Mouse (Mus musculus) cerebral cortex, adult 2 months (tissue): ENCODE data around the gene Acr.

ENCODE experiments used
- whole genome bisulfite sequencing: fragments of 180-500 bp; shearing (Covaris S2); methylation state at CpG from one replicate; pipeline ENCODE4 v1.1.7; 2018; 5-methylcytosine and 5-hydroxymethylcytosine counted together

The Acr gene

GRCm38 (mm10) chr15:89568114-89568513, at the start of gene Acr:
Gene Acr (plus strand): TSS chr15:89568326.
- WGBS = 85% methylated on average over 6 of the region's 6 CpGs

- 59% methylated on average over 7 of the region's 7 CpGs for WGBS
Measured at GRCm38 (mm10) chr15:89521951-89522350, 46.2 kb upstream of the Acr start.

GRCm38 (mm10) chr15:89522566-89523282, 45.4 kb upstream of the Acr start:
- 90% methylated on average over 10 of the region's 10 CpGs for WGBS

- WGBS = 31% methylated on average over 47 of the region's 47 CpGs
Measured at GRCm38 (mm10) chr15:89523283-89523832, 44.8 kb upstream of the Acr start.

GRCm38 (mm10) chr15:89524001-89524571, 44.0 kb upstream of the Acr start:
- WGBS = 28% methylated on average over 52 of the region's 52 CpGs

- WGBS = 64% methylated on average over 8 of the region's 8 CpGs
Measured at GRCm38 (mm10) chr15:89524611-89525415, 43.3 kb upstream of the Acr start.

GRCm38 (mm10) chr15:89525464-89525863, 42.7 kb upstream of the Acr start:
- WGBS = 79% methylated on average over 8 of the region's 8 CpGs

GRCm38 (mm10) chr15:89525896-89526295, 42.2 kb upstream of the Acr start:
- WGBS = 81% methylated on average over 7 of the region's 7 CpGs

- 87% methylated on average over 19 of the region's 19 CpGs for WGBS
Measured at GRCm38 (mm10) chr15:89526776-89527325, 41.3 kb upstream of the Acr start.

- WGBS = 73% methylated on average over 7 of the region's 7 CpGs
Measured at GRCm38 (mm10) chr15:89527466-89527865, 40.7 kb upstream of the Acr start.

GRCm38 (mm10) chr15:89528201-89528850, 39.8 kb upstream of the Acr start:
- 86% methylated on average over 18 of the region's 18 CpGs for WGBS

GRCm38 (mm10) chr15:89528923-89529322, 39.2 kb upstream of the Acr start:
- 87% methylated on average over 10 of the region's 10 CpGs for WGBS

GRCm38 (mm10) chr15:89530336-89530735, 37.8 kb upstream of the Acr start:
- WGBS = 4% methylated on average over 4 of the region's 4 CpGs

GRCm38 (mm10) chr15:89531399-89531798, 36.7 kb upstream of the Acr start:
- WGBS = 96% methylated on average over 5 of the region's 5 CpGs

- WGBS = 37% methylated on average over 29 of the region's 29 CpGs
Measured at GRCm38 (mm10) chr15:89532026-89532923, 35.9 kb upstream of the Acr start.

- 45% methylated on average over 23 of the region's 23 CpGs for WGBS
Measured at GRCm38 (mm10) chr15:89532924-89533842, 34.9 kb upstream of the Acr start.

- 59% methylated on average over 10 of the region's 10 CpGs for WGBS
Measured at GRCm38 (mm10) chr15:89533843-89534207, 34.3 kb upstream of the Acr start.

- WGBS = 81% methylated on average over 7 of the region's 7 CpGs
Measured at GRCm38 (mm10) chr15:89544171-89544570, 24.0 kb upstream of the Acr start.

GRCm38 (mm10) chr15:89547321-89547720, 20.8 kb upstream of the Acr start:
- 62% methylated on average over 8 of the region's 8 CpGs for WGBS
